Mouse (Mus musculus) T-helper 2 cell (primary cell): ENCODE measurements around the gene Fam92a.

Experiments
- in situ Hi-C: fragments of 300-600 bp; cut with MboI, MseI; formaldehyde crosslinking; loops from one replicate; pipeline ENCODE4 v1.15.1; 2025; ENCODE audit warnings: high pct_unique_total_duplicates

The Fam92a gene

GRCm38 (mm10) chr4:12171318-12172091 lies at the start of gene Fam92a:
Gene Fam92a (minus strand): TSS chr4:12172015.
- in situ Hi-C loops: no loop called here

- in situ Hi-C loops: no loop called here
Measured at GRCm38 (mm10) chr4:12178992-12179391, 7.2 kb upstream of the Fam92a start.

DNA sequence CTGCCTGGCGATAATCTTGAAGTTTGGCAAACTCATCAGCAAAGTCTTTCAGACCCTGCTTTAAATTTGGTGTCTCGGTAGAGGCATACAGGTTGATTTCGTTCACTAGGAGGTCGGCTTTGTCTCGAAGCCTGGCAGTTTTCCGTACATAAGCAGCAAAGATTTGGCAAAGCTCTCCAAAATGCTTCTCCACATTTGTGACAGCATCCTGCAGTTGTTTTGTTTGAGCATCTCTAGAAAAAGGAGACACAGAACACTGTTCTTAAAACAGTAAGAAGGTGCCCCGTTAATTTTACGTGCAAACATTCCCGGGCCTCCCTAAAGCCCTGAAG lies 863 bp downstream of the Fam92a start:
- in situ Hi-C loops: no loop called here

- in situ Hi-C loops: no loop called here
Measured at GRCm38 (mm10) chr4:12147660-12148059, 24.2 kb downstream of the Fam92a start.

DNA sequence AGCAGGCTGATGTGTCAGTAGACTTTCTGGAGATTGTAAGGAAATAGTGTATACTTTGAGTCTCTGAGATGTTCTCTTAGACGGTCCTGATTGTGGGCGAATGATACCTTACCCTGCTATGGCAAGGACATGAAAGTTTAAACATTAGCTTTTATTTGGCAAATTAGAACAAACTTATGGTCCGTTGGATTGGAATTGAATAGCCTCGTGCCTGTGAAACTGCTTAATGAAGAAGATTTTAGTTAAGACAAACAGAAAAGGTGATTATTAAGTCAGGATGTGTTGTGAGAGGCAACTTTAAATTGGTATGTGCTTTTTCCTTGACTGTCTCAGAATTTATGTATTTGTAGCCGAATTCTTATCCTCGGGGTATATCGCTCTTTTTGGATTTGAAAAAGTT lies 30.3 kb downstream of the Fam92a start:
- in situ Hi-C loops: loop anchor here (5.0 kb wide), 1 partner anchor 54 kb away; the partner anchor contains the start of gene Rbm12b2

DNA sequence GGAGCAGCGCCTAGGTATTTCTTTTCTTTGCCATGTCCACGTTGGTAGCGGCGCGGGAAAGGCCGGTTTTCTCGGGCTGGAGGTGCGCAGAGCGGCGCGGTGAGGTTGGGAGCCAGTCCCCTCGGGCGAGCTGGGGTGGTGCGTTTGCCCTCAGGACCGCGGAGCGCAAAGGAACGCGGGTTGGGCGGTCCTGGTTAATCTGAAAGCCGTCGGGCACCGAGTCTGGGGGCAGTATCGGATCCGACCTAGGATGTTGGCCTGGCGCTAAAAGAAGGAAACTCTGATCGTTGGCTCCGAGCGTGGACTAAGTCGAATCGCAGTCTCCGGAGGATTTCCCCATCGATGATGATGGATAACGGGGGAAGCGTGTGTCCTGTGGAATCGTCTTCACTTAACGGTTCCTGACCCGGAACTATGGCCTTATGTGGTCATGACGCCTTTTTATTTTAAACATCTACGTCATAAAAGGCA lies 31.2 kb downstream of the Fam92a start:
- in situ Hi-C loops: loop anchor here (5.0 kb wide), 1 partner anchor 53 kb away; the partner anchor contains the start of gene Rbm12b2

DNA sequence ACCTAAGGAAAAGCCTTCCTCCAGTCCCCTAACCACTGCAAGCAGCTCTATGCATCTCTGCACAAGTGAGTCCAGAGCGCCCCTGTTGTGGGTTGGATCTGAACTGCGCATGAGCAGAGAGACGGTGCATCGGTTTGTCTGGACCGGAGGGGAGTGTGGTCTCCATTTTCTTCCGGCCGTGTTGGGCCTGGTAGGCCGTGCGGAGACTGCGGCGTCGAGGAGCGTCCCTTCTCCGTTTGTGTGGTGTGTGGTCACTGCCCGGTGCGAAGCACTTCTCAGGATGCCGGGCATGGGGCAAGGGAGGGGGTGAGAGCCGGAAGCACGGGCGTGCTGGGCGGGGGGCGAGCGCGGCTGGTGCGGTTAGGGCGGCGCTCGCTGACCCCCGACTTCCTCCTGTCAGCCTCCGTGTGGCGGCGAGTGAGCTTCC lies 31.7 kb downstream of the Fam92a start, which contains the start of gene Rbm12b1:
TSS of gene Rbm12b1 (plus strand) at position 124 of the 427 bp plus-strand sequence.
- in situ Hi-C loops: loop anchor here (5.0 kb wide), 1 partner anchor 53 kb away; the partner anchor contains the start of gene Rbm12b2
